Mouse (Mus musculus) left cerebral cortex, postnatal 14 days (tissue): ENCODE measurements around the gene Upk3bl. TPM values are rescaled to one million over a fixed set of nuclear protein-coding genes. Genes with fewer than 3 reads are reported as not detected.

ENCODE experiments used
- microRNA-seq, 2 experiments: library from miRNA; unstranded; fragments of <30 nt; microRNA quantifications; one replicate each; pipeline ENCODE4 v1.2.0; 2022
- total RNA-seq, 2 experiments: library from RNA; stranded (reverse); gene quantifications; 2 replicates each; pipeline ENCODE4 v1.2.3; 2021

Gene Upk3bl
- total RNA-seq, 2 experiments from 2014 or later = not detected

Small RNA genes within 50 kb of the gene (microRNA-seq; reads per million reads assigned to microRNA genes)
- 1.0 to 2.4 reads per million in 2 experiments for gene Mir7035

Other genes starting within 250 kb of the Upk3bl start
- 10 to 100 TPM; 95.2 to 95.9 TPM for gene Srrm3, start 247.6 kb upstream of the Upk3bl start, total RNA-seq
- gene Hspb1, start 166.6 kb upstream of the Upk3bl start, total RNA-seq = 1 to 10 TPM; 6.9 to 9.4 TPM
- 1,000 to 10,000 TPM; 1,469 to 1,528 TPM for gene Ywhag, start 119.9 kb upstream of the Upk3bl start, total RNA-seq
- 1 to 10 TPM; 1.4 to 1.5 TPM for gene Ssc4d, start 80.0 kb upstream of the Upk3bl start, total RNA-seq
- not detected for gene Zp3, start 74.4 kb upstream of the Upk3bl start, total RNA-seq
- gene Dtx2, start 59.7 kb upstream of the Upk3bl start, total RNA-seq = 1 to 10 TPM; 8.6 to 9.1 TPM
- not detected for gene Upk3b, start 16.0 kb upstream of the Upk3bl start, total RNA-seq
- 1 to 10 TPM; 3.2 to 6.7 TPM for gene Rasa4, start 29.4 kb downstream of the Upk3bl start, total RNA-seq
- gene Polr2j, start 62.1 kb downstream of the Upk3bl start, total RNA-seq = 10 to 100 TPM; 86.2 to 86.3 TPM
- 10 to 100 TPM; 12.4 to 14.1 TPM for gene Lrwd1, start 81.6 kb downstream of the Upk3bl start, total RNA-seq
- gene Alkbh4, start 81.7 kb downstream of the Upk3bl start, total RNA-seq = 1 to 10 TPM; 8.2 to 8.9 TPM
- 10 to 100 TPM; 54.3 to 56.1 TPM for gene Orai2, start 116.2 kb downstream of the Upk3bl start, total RNA-seq
- gene Prkrip1, start 144.5 kb downstream of the Upk3bl start, total RNA-seq = 10 to 100 TPM; 38.7 to 44.0 TPM
- gene Sh2b2, start 192.1 kb downstream of the Upk3bl start, total RNA-seq = 10 to 100 TPM; 10.5 to 11.3 TPM